Mouse (Mus musculus): Measurements from ENCODE around the gene Gm29797.

DNA sequence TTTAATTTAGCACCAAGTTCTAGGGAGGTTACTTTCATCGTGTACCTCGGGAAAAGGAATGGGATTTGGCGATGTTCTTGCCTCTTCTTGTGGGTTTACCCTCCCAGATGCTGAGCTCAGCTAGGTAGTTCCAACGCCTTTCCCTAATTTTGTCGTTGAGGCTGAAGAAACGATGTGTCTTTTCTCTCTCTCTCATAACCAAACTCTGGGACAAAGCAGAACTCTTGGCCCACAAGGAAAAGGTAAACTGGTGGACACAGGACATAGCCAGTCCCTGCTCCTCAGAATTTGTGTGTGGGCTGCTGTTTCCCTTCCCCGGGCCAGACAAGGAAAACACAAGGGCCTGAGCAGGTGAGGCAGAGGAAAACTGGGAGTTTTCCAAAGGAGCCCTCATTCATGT is 15.2 kb downstream of the Gm29797 start:
- TF ChIP-seq POLR2A (IDR thresholded peaks at IDR 0.05; ENCODE audit: insufficient read depth, low read depth, low read length) (no peak), CTCF (IDR thresholded peaks at IDR 0.05; ENCODE audit: insufficient read depth, low read depth, low read length) (no peak)
